Mouse (Mus musculus) spleen, adult 2 months (tissue): ENCODE data around the gene Tmem176a. TPM values are rescaled to one million over a fixed set of nuclear protein-coding genes. Genes with fewer than 3 reads are reported as not detected.
"Not testable (repeated sequence)": the region's sequence is repeated elsewhere in the genome, so short reads cannot be mapped to it uniquely, and the experiment has no call there.

Source experiments
- DNase-seq, 2 experiments: peaks; one replicate each; pipeline versions ENCODE4 v3.0.0 to v3.0.0-alpha.2; 2012 to 2021; ENCODE audit warnings: low spot score in 2 of 2, low read depth in 1 of 2
- H3K27ac ChIP-seq: fragments of 200-500 bp; 2 replicates; pipeline ENCODE4 v1.5.1; 2012; ENCODE audit warnings: low read length, inconsistent platforms; ENCODE audit not compliant: insufficient read depth
- H3K27me3 ChIP-seq: fragments of 200-500 bp; 2 replicates; pipeline ENCODE4 v1.6.1; 2012; ENCODE audit warnings: mild to moderate bottlenecking, moderate library complexity, low read length, inconsistent platforms; ENCODE audit not compliant: control insufficient read depth, insufficient read depth
- H3K36me3 ChIP-seq: fragments of 200-500 bp; 2 replicates; pipeline ENCODE4 v1.6.1; 2012; ENCODE audit warnings: mild to moderate bottlenecking, low read length, inconsistent platforms; ENCODE audit not compliant: control insufficient read depth, insufficient read depth
- H3K4me1 ChIP-seq: fragments of 200-500 bp; 2 replicates; pipeline ENCODE4 v1.6.1; 2011; ENCODE audit warnings: inconsistent platforms; ENCODE audit not compliant: control insufficient read depth, insufficient read depth, insufficient read length
- H3K4me3 ChIP-seq: fragments of 200-500 bp; 2 replicates; pipeline ENCODE4 v1.5.1; 2011; ENCODE audit warnings: mild to moderate bottlenecking, inconsistent platforms; ENCODE audit not compliant: insufficient read depth, insufficient read length; ENCODE audit errors: extremely low read depth
- CTCF ChIP-seq: fragments of 200-500 bp; IDR thresholded peaks from 2 replicates; pipeline ENCODE4 v1.5.1; 2011; ENCODE audit warnings: mild to moderate bottlenecking, inconsistent platforms; ENCODE audit not compliant: insufficient read depth, insufficient read length, insufficient replicate concordance; ENCODE audit errors: extremely low read depth
- POLR2A ChIP-seq: fragments of 200-500 bp; IDR thresholded peaks from 2 replicates; pipeline ENCODE4 v1.6.1; 2011; ENCODE audit warnings: low read depth, low read length, inconsistent platforms
- WGBS: fragments of 180-500 bp; shearing (Covaris S2); methylation state at CpG from one replicate; pipeline ENCODE4 v1.1.7; 2018; 5-methylcytosine and 5-hydroxymethylcytosine counted together
- polyA plus RNA-seq: library from polyadenylated mRNA; depleted of rRNA; stranded (reverse); fragments of >200 nt; gene quantifications from 2 replicates; pipeline ENCODE4 v1.2.3, GENCODE M21; 2012

The Tmem176a gene
- polyA plus RNA-seq, 1 experiment: 95.2 TPM

- TF ChIP-seq POLR2A: no peak
- no peak for TF ChIP-seq CTCF
- Histone ChIP-seq H3K4me3 (no peak overlapping the region), H3K27me3 (no peaks in the 10 kb centered on the region), H3K36me3 (no peaks in the 10 kb centered on the region), H3K27ac (no peak overlapping the region), H3K4me1 (no peaks in the 10 kb centered on the region)
- DNase-seq: no peak
- 72% methylated on average over 1 of the region's 1 CpGs for WGBS
These were observed 20.1 kb downstream of the Tmem176a start for GRCm38 (mm10) chr6:48860851-48861250.

DNA sequence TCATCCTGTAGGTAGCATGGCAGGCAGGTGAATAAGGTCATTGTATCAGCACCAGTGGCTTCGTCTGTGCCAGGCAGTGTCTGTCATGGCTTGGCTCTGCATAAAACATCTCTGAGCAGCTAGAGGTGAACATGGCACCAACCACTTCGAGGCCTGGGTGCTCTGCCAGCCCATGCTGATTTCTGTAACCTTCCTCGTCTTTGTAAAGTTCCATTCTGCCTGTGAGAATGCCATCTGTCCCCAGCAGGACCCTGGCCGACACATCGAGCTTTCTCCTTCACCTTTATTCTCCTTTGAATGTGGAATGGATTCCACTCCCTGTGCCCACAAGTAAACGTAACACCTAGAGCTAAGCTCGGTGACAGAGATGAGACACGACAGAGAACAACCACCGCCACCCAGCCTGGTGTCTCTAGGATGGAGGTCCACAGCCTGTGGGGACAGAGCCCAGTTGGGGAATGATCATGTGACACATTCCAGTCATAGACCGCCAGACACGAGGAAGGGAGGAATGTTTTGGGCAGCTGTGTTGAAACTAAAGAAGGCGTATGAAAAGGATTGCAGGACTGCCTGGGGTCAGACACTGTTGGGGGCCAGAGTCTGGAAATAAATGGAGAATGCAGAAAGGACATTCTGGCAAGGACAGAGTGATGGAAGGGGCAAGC lies 21.0 kb downstream of the Tmem176a start:
- DNase-seq: no peak
- TF ChIP-seq POLR2A: no peak
- Histone ChIP-seq H3K4me3 (no peak overlapping the region), H3K27me3 (no peaks in the 10 kb centered on the region), H3K36me3 (no peaks in the 10 kb centered on the region), H3K27ac (no peak overlapping the region), H3K4me1 (no peaks in the 10 kb centered on the region)
- 89% methylated on average over 12 of the region's 12 CpGs for WGBS

DNA sequence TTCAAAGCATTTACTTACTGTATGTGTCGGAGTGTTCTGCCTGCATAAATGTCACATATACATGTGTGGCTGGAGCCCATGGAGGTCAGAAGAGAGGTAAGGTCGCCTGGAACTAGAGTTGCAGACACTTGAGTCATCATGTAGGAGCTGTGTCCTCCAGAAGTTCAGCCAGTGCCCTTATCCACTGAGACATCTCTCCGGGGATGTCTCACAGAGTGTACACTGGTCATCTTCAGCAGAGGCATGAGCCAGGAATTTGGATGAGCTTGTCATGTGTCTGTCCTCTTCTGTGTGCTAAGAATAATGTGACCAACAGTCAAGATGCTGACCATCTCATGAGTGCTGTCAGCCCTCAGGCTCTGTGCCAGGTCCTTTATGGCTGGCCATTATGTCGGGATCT lies 22.1 kb downstream of the Tmem176a start:
- no peak overlapping the region for H3K27ac ChIP-seq
- no peak overlapping the region for H3K4me3 ChIP-seq
- no peaks in the 10 kb centered on the region for H3K27me3 ChIP-seq
- TF ChIP-seq POLR2A (no peak), CTCF (no peak)
- no peaks in the 10 kb centered on the region for H3K4me1 ChIP-seq
- H3K36me3 ChIP-seq: no peaks in the 10 kb centered on the region
- no peak for DNase-seq
- WGBS: 83% methylated on average over 4 of the region's 4 CpGs

DNA sequence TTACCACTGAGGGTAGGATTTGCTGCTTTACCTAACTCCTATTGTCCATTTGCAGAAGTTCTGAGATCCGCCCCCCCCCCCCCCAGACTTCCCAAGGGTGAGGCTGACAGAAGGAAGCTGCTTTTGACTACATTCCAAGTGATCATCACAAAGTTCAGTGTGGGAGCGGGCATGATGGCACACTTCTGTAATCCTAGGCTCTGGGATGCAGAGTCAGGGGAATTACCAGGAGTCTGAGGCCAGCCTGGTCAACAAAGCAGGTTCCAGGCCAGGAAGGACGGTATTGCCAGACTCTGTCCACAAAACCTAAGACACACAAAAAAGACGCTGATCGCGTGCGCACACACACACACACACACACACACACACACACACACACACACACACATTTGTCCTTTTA lies 22.8 kb downstream of the Tmem176a start:
- Histone ChIP-seq H3K27me3 (no peaks in the 10 kb centered on the region), H3K4me3 (no peak overlapping the region), H3K27ac (no peak overlapping the region), H3K4me1 (no peaks in the 10 kb centered on the region), H3K36me3 (no peaks in the 10 kb centered on the region)
- TF ChIP-seq CTCF: no peak
- no peak for TF ChIP-seq POLR2A
- no peak for DNase-seq
- 84% methylated on average over 7 of the region's 7 CpGs for WGBS

DNA sequence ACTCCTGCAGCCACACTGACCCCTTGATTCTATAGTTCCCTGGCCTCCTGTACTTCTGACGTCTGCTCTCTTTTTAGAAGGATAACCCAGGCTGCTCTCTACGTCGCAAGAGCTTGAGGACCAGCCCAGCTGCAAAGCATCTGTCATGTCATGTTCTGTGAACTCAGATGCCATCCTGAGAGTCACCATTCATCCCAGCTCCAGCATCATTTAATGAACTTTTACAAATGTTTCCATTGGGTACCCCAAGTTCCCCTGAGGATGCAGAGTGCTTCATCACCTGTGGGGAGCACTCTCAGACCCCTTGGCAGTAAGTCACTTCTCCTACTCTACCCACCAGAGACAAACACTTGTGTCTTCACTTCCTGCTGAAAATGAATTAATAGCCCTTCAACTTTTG lies 23.5 kb downstream of the Tmem176a start:
- no peak overlapping the region for H3K4me3 ChIP-seq
- H3K36me3 ChIP-seq: no peaks in the 10 kb centered on the region
- no peaks in the 10 kb centered on the region for H3K27me3 ChIP-seq
- no peak for DNase-seq
- 85% methylated on average over 3 of the region's 3 CpGs for WGBS
- TF ChIP-seq CTCF (no peak), POLR2A (no peak)
- no peaks in the 10 kb centered on the region for H3K4me1 ChIP-seq
- no peak overlapping the region for H3K27ac ChIP-seq

DNA sequence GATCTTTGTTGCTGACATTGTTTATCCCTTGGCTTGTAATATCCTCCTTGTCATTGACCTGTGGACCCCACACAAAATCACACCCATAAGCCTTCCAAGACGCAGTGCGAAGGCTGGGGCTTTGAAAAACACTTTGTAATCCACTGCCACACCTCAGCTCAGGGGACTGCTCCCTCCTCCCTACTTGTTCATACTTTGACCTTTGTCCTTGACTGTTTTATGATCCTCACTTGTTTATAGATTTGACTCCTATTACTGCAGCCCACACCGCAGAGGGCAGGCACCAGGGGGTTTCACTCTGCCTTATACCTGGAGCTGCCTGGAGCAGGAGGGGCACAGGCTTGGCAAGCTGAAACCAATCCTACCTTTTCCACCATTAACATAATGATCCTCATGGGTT lies 24.0 kb downstream of the Tmem176a start:
- no peak for TF ChIP-seq POLR2A
- TF ChIP-seq CTCF: no peak
- 86% methylated on average over 3 of the region's 3 CpGs for WGBS
- Histone ChIP-seq H3K27ac (no peak overlapping the region), H3K4me3 (no peak overlapping the region), H3K4me1 (no peaks in the 10 kb centered on the region), H3K36me3 (no peaks in the 10 kb centered on the region), H3K27me3 (no peaks in the 10 kb centered on the region)
- no peak for DNase-seq

- TF ChIP-seq POLR2A (no peak), CTCF (no peak)
- DNase-seq: no peak
- Histone ChIP-seq H3K36me3 (no peaks in the 10 kb centered on the region), H3K27me3 (no peaks in the 10 kb centered on the region), H3K4me3 (no peak overlapping the region), H3K4me1 (no peaks in the 10 kb centered on the region), H3K27ac (no peak overlapping the region)
- WGBS: 88% methylated on average over 1 of the region's 1 CpGs
These were observed 24.5 kb downstream of the Tmem176a start for GRCm38 (mm10) chr6:48865152-48865745.

GRCm38 (mm10) chr6:48866355-48866950 lies 25.7 kb downstream of the Tmem176a start:
- not testable (repeated sequence) for H3K36me3 ChIP-seq, DNase-seq, H3K27me3 ChIP-seq, H3K27ac ChIP-seq, H3K4me1 ChIP-seq, H3K4me3 ChIP-seq
- 78% methylated on average over 1 of the region's 1 CpGs for WGBS
